Mouse (Mus musculus) heart, embryonic 16.5 days (tissue): ENCODE measurements around the gene Tma7. TPM values are rescaled to one million over a fixed set of nuclear protein-coding genes. Genes with fewer than 3 reads are reported as not detected.
A peak's percentile ranks its signal among the peaks of the same experiment; 100 is the strongest.

Experiments used
- ATAC-seq: fragments of 200-750 bp; cut with Nextera tagmentation; replicated peaks from 2 replicates; pipeline ENCODE4 v1.8.0; 2017; ENCODE audit warnings: moderate number of reproducible peaks; ENCODE audit not compliant: insufficient read depth, low FRiP score; ENCODE audit errors: extremely low read depth
- H3K27ac ChIP-seq: fragments of 300-500 bp; sonication (generic); 2 replicates; pipeline ENCODE4 v1.5.1; 2014; ENCODE audit warnings: mild to moderate bottlenecking, low read length, control low read depth, moderate library complexity
- H3K27me3 ChIP-seq: fragments of 300-500 bp; sonication (generic); 2 replicates; pipeline ENCODE4 v1.6.1; 2014; ENCODE audit warnings: low read length, mixed read lengths; ENCODE audit not compliant: control insufficient read depth, insufficient read depth
- H3K36me3 ChIP-seq: fragments of 300-500 bp; sonication (generic); 2 replicates; pipeline ENCODE4 v1.6.1; 2014; ENCODE audit not compliant: control insufficient read depth, insufficient read depth
- H3K4me1 ChIP-seq: fragments of 300-500 bp; sonication (generic); 2 replicates; pipeline ENCODE4 v1.6.1; 2014; ENCODE audit warnings: low read length, mixed read lengths; ENCODE audit not compliant: control insufficient read depth, insufficient read depth
- H3K4me2 ChIP-seq: fragments of 300-500 bp; sonication (generic); 2 replicates; pipeline ENCODE4 v1.6.1; 2014; ENCODE audit warnings: low read depth, mild to moderate bottlenecking, control low read depth, low read length
- H3K4me3 ChIP-seq: fragments of 300-500 bp; sonication (generic); 2 replicates; pipeline ENCODE4 v1.5.1; 2014; ENCODE audit warnings: mild to moderate bottlenecking, control low read depth, low read length
- H3K9ac ChIP-seq: fragments of 300-500 bp; sonication (generic); 2 replicates; pipeline ENCODE4 v1.6.1; 2014; ENCODE audit warnings: low read length, control low read depth
- H3K9me3 ChIP-seq: fragments of 300-500 bp; sonication (generic); replicated peaks from 2 replicates; pipeline ENCODE4 v1.6.1; 2016; ENCODE audit warnings: low read length; ENCODE audit not compliant: control insufficient read depth
- WGBS: fragments of 180-500 bp; shearing (Covaris S2); extraction: QIAGEN DNeasy Blood & Tissue Kit; methylation state at CpG from one replicate; pipeline ENCODE4 v1.1.7; 2014; 5-methylcytosine and 5-hydroxymethylcytosine counted together
- polyA plus RNA-seq: library from polyadenylated mRNA; unstranded; fragments of >200 nt; fragmentation: Nextera tagmentation; extraction: Ambion mirVana; gene quantifications from 2 replicates; pipeline ENCODE4 v1.2.1, GENCODE M21; 2015

The Tma7 gene
- polyA plus RNA-seq, 1 experiment from 2014 or later, result 431 TPM

- WGBS, result 72% methylated on average over 8 of the region's 8 CpGs
- Histone ChIP-seq H3K9ac (no peak overlapping the region), H3K4me1 (peaks cover 2% of the 10 kb centered on the region; the same call in 1 of the 2 replicates), H3K27me3 (no peaks in the 10 kb centered on the region), H3K4me2 (no peak overlapping the region), H3K27ac (no peak overlapping the region), H3K9me3 (no peaks in the 10 kb centered on the region), H3K36me3 (no peaks in the 10 kb centered on the region), H3K4me3 (no peak overlapping the region)
- ATAC-seq, result no peak
These were observed 50.7 kb downstream of the Tma7 start for GRCm38 (mm10) chr9:109031686-109032085.

- Histone ChIP-seq H3K27me3 (no peaks in the 10 kb centered on the region), H3K36me3 (no peaks in the 10 kb centered on the region), H3K9ac (no peak overlapping the region), H3K27ac (no peak overlapping the region), H3K4me3 (no peak overlapping the region), H3K9me3 (no peaks in the 10 kb centered on the region), H3K4me2 (no peak overlapping the region), H3K4me1 (peaks cover 2% of the 10 kb centered on the region; the same call in 1 of the 2 replicates)
- 86% methylated on average over 7 of the region's 7 CpGs for WGBS
- ATAC-seq, result no peak
These were observed 51.4 kb downstream of the Tma7 start for GRCm38 (mm10) chr9:109031001-109031400.

- Histone ChIP-seq H3K27me3 (no peaks in the 10 kb centered on the region), H3K4me1 (peaks cover 2% of the 10 kb centered on the region; the same call in 1 of the 2 replicates), H3K9me3 (no peaks in the 10 kb centered on the region), H3K4me2 (no peak overlapping the region), H3K4me3 (no peak overlapping the region), H3K9ac (no peak overlapping the region), H3K27ac (no peak overlapping the region), H3K36me3 (no peaks in the 10 kb centered on the region)
- 64% methylated on average over 3 of the region's 3 CpGs for WGBS
- ATAC-seq, result no peak
These were observed 52.1 kb downstream of the Tma7 start for GRCm38 (mm10) chr9:109030312-109030711.

- ATAC-seq, result no peak
These were observed 53.5 kb downstream of the Tma7 start for GRCm38 (mm10) chr9:109028919-109029318.

GRCm38 (mm10) chr9:109028421-109028820, 54.0 kb downstream of the Tma7 start:
- no peaks in the 10 kb centered on the region for H3K27me3 ChIP-seq
- no peak overlapping the region for H3K4me2 ChIP-seq
- H3K27ac ChIP-seq, result no peak overlapping the region
- no peak overlapping the region for H3K9ac ChIP-seq
- H3K4me3 ChIP-seq, result no peak overlapping the region
- WGBS, result 82% methylated on average over 3 of the region's 3 CpGs
- ATAC-seq, result no peak
- H3K9me3 ChIP-seq, result no peaks in the 10 kb centered on the region
- peaks cover 2% of the 10 kb centered on the region; the same call in 1 of the 2 replicates for H3K4me1 ChIP-seq
- H3K36me3 ChIP-seq, result no peaks in the 10 kb centered on the region

More at GRCm38 (mm10) chr9:109028919-109029318, 53.5 kb downstream of the Tma7 start:
- Histone ChIP-seq H3K9me3 (no peaks in the 10 kb centered on the region), H3K4me2 (no peak overlapping the region), H3K27me3 (no peaks in the 10 kb centered on the region), H3K4me3 (no peak overlapping the region), H3K27ac (no peak overlapping the region), H3K36me3 (no peaks in the 10 kb centered on the region), H3K4me1 (peaks cover 2% of the 10 kb centered on the region; the same call in 1 of the 2 replicates), H3K9ac (no peak overlapping the region)
- WGBS, result 69% methylated on average over 5 of the region's 5 CpGs

- no peaks in the 10 kb centered on the region for H3K9me3 ChIP-seq
- peak; percentile 61; the same call in 1 of the 2 replicates for ATAC-seq
- H3K9ac ChIP-seq, result no peak overlapping the region
- WGBS, result 61% methylated on average over 8 of the region's 8 CpGs
- no peak overlapping the region for H3K4me2 ChIP-seq
- H3K27me3 ChIP-seq, result no peaks in the 10 kb centered on the region
- H3K4me1 ChIP-seq, result peaks cover 2% of the 10 kb centered on the region; the same call in 1 of the 2 replicates
- no peak overlapping the region for H3K27ac ChIP-seq
- H3K4me3 ChIP-seq, result no peak overlapping the region
- H3K36me3 ChIP-seq, result no peaks in the 10 kb centered on the region
These were observed 54.9 kb downstream of the Tma7 start for GRCm38 (mm10) chr9:109027521-109027920.

Other genes with a start within 250 kb of the Tma7 start
- 7.6 and 7.8 TPM in 2 replicates for gene Slc26a6, start 229.3 kb downstream of the Tma7 start, polyA plus RNA-seq
- not detected in 2 replicates for gene Tmem89, start 168.0 kb downstream of the Tma7 start, polyA plus RNA-seq
- gene Uqcrc1, start 146.0 kb downstream of the Tma7 start, polyA plus RNA-seq, result 1,117 and 1,144 TPM in 2 replicates
- gene Col7a1, start 129.0 kb downstream of the Tma7 start, polyA plus RNA-seq, result 1.3 and 1.5 TPM in 2 replicates
- not detected in 2 replicates for gene Ucn2, start 96.6 kb downstream of the Tma7 start, polyA plus RNA-seq
- 3.1 and 4.8 TPM in 2 replicates for gene Pfkfb4, start 90.8 kb downstream of the Tma7 start, polyA plus RNA-seq
- 75.4 and 84.5 TPM in 2 replicates for gene Shisa5, start 44.0 kb downstream of the Tma7 start, polyA plus RNA-seq
- gene Trex1, start 22.9 kb downstream of the Tma7 start, polyA plus RNA-seq, result 12.5 and 14.5 TPM in 2 replicates
- gene Atrip, start 8.5 kb downstream of the Tma7 start, polyA plus RNA-seq, result 15.6 and 17.3 TPM in 2 replicates
- gene Ccdc51, start 94 bp downstream of the Tma7 start, polyA plus RNA-seq, result 14.7 and 15.9 TPM in 2 replicates
- 7.8 and 8.8 TPM in 2 replicates for gene Plxnb1, start 12.8 kb upstream of the Tma7 start, polyA plus RNA-seq
- not detected in 2 replicates for gene Fbxw21, start 79.5 kb upstream of the Tma7 start, polyA plus RNA-seq
- gene Fbxw13, start 113.4 kb upstream of the Tma7 start, polyA plus RNA-seq, result not detected in 2 replicates
- not detected in 2 replicates for gene Fbxw20, start 152.2 kb upstream of the Tma7 start, polyA plus RNA-seq
- gene Fbxw14, start 205.1 kb upstream of the Tma7 start, polyA plus RNA-seq, result not detected in 2 replicates